Mouse (Mus musculus): ENCODE measurements around the gene Ctdsp2.

Gene Ctdsp2

DNA sequence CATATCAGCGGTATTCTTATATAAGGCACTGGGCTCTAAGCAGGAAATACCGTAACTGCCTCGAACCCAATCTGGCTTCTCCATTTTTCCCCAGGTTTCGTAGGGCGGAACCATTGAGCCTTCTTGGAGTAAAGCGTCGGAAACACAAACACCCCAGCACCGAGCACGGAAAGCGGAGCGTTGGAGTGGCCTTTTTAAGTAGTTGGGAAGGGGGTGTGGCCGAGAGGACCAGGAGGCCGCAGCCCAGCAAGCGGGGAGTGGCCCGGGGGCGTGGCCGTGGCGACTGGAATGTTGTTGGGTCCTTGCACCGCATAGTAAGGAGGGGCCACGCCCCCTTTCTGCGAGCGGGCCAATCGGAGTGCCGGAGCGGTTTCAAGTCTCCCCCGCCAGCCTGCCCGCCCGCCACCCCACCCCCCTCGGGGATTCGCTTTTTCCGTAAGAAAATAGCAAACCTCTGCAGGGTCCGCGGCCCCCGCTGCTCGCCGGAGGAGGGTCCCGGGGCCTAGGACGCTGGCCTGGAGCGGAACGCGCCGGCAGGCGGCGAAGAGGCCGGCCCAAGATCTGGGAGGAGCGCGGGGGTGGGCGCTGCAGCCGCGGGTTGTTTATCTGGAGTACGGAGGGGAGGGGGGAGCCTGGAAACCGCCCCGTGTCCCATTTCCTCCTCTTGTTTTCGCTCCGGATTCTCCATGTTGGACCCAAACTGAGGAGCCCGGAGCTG lies at the start of gene Ctdsp2:
Gene Ctdsp2 (plus strand): TSS at position 441 of the 718 bp plus-strand sequence.
- DNase-seq (ENCODE audit: low spot score in 2 of 2) = peak; percentile 97 to 98

DNA sequence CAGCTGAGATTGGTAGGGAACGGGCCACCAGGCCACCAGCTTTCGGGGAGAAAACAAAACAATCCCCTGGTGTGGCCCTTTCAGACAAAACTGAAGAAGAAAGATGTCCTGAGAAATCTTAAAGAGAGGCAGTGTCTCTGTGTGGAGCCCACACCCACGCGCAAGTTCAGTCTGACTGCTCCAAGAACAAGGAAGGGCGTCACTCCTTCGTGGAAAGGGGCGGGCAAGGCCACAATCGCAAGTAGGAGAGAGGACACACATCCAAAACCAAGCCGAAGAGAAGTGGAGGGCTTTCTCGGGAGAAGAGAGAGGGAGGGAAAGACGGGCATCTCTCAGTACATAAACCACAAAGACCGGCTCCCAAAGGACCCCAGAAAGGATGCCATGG lies 49.7 kb upstream of the Ctdsp2 start:
- DNase-seq (ENCODE audit: low spot score in 2 of 2) = no peak

DNA sequence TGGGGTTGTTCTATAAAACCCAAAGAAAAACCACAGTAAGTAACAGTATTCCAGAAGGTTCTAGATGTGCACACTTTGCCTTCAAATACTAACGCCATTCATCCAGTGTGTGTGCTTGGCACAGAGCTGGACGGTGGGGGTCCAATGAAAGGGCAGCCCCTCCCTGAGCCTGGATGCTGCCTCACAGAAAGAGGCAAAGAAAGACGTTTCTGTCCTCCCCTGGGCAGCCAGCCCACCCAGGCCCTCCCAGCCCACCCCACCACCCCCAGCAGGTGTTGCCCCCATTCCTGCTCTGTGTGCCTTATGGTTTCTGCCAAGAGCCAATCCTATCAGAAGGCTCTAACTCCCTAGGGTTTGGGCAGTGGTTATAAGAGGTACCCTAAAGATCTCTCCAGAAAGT lies 49.0 kb upstream of the Ctdsp2 start:
- no peak for DNase-seq (ENCODE audit: low spot score in 2 of 2)

DNA sequence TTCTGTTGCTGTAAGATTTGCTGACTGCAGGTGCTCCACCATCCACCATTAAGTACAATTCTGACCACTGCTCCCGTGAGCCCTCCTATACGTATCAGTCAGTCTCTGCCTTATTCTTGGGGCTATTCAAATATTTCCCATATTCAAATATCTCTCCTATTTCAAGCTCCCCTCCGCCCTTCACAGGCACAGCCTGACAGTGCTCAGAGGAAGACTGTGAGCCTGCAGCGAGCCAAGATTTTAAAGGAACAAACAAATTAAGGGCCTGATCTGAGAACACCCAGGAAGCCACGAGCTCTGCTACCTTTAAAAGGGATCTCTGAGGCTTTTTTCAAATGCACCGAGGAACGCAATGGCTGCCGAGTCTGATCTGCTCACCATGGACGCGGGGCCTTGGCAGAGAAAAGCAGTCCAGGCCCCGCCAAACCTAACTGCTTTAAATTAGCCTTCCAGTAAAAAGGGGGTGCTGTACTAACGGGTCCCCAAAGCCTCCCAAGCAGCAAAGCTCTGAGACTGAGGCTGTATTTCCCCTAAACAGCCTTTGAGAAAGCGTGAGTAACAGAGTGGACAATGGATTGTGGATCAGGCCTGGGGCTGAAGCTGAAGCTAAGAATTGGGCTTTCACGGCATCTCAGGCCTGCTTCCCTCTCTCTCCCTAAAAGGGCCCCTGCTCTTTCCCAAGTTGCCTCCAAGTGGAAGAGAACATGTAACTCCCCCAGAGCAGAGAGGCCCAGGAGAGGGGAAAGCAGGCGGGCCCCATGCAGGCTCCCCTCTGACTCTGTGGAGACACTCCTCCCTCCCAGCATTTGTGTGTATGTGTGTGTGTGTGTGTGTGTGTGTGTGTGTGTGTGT lies 48.0 kb upstream of the Ctdsp2 start:
- no peak for DNase-seq (ENCODE audit: low spot score in 2 of 2)

DNA sequence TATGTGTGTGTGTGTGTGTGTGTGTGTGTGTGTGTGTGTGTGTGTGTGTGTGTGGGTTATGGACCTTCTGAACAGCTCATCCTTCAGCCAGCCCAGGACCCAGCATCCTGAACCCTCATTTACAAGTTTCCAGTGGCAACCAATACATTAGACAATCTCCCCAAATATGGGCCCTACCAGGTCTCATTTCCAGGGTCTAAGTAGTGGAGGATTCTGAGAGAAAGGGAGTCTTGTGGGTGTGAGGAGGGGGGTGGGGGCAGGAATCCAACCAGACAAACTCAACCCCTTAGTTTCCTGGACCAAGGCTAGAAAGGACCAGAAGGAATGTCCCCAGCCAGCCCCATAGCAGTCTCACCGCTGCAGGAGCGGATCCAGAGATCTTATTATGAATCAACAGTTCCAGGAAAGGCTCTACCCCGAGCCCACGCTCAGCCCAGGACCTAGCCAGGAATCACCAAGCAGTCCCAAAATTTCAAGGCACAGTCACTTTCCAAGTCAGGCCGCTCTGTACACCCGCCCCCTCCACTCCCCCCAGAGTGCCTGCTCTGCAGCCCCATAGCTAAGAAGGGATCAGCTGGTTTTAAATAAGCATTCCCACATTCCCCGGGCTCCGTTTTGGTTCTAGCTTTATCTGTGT lies 47.3 kb upstream of the Ctdsp2 start:
- no peak for DNase-seq (ENCODE audit: low spot score in 2 of 2)

DNA sequence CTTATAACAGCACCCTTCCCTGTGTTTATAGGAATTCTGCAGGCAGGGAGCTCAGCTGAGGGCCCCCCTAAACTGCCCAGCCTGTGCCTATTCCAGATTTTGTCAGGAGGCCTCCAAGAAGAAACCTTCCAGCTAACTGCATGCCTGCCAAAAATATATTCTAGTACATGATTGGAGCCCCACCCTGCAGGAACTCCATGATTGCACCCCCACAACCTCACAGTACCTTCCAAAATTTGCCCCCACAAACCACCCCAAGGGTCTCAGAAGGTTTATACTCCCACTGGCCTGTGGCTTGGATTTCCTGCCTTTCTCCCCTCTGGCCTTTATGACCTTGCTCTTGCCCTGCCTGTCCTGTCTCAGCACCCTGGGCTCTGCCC lies 46.8 kb upstream of the Ctdsp2 start:
- no peak for DNase-seq (ENCODE audit: low spot score in 2 of 2)

DNA sequence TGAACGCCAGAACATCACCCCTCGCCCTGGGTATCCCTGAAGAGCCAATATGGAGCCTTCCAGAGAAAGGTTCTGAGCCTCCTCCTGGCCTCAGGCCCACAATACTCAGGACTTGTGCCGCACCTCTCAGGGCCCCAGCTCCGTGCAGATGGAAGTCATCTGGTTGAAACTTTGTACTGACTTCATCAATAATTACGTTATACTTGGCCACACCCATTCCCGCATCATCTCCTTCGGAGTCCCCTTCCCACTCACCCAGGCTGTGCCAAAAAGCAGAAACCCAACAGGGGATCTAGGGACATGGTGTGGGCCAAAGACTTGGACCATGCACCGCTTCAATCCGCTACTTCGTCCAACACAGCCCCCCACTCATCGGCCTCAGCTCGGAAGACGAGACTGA lies 44.0 kb upstream of the Ctdsp2 start:
- no peak for DNase-seq (ENCODE audit: low spot score in 2 of 2)

DNA sequence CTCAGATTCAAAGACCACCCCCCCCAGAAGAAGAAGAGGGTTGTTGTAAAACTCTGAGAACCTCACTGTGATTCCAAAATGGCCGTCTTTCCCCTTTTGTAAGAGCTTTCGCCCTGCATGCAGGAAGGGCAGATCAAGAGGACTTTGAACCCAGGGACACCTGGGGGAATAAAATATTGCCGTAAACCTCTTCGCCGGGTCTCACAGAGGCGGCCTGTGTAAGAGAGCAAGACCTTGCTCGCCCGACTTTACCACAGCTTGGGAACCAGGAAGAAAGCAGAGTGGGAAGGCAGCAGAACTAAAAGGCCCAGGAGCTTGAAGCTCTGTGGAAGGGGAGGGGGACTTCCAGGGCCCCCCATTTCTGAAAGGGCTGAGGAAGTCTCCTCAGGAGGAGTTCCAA lies 43.4 kb upstream of the Ctdsp2 start:
- no peak for DNase-seq (ENCODE audit: low spot score in 2 of 2)

DNA sequence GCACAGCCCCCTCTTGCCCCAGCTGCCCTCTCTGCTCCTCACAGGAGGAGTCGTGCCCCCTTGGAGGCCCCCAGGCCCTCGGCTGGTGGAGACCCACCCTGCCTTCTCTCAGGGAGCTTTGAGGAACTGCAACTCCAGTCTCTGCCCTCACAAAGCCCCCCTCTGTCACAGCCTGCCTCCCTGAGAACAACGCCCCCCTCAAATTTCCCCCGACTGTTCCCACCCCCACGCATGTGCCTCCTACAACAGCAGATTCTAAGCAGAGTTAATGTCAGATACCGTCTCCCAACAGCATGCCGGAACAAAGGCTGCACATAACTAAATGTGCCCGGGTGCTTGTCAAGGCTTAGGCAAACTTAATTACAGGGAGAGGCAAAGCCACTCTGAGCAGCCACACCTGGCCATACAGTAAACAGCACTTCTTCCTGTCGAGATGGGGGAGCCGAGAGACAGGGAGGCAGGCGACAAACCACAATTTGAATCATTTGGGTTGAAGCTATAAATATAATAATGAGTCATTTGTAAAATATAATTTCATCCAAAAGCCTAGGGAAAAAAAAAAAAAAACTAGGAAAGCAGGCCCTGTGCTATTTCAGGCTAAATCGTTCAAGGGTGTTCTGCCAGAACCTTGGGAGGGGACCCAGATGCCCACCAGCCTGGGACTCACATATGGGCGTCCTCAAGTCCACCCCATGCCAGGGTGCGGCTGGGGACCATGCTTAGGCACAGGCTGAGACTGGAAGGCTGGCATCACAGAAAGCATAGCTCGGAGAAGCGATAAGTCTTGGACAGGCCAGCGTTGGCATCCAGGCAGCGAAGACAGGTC lies 42.7 kb upstream of the Ctdsp2 start:
- DNase-seq (ENCODE audit: low spot score in 2 of 2) = no peak

DNA sequence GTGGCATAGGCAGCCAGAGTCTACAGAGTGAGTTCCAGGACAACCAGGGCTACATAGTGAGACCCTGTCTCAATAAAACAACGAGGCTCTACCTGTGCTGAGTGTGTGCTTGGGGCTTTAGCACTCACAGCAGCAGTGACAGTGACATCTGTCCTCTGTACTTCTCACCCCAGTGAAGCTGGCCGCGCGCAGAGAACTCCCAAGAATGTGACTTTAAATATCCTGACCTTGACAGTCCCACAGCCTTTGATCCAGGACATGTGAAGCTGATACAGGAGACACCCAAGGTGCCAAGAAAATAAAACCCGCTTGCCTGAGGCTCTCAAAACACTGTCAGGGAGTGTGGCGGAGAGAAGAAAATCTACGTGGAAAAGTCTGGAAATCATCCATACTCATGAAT lies 37.6 kb upstream of the Ctdsp2 start:
- DNase-seq (ENCODE audit: low spot score in 2 of 2) = no peak

DNA sequence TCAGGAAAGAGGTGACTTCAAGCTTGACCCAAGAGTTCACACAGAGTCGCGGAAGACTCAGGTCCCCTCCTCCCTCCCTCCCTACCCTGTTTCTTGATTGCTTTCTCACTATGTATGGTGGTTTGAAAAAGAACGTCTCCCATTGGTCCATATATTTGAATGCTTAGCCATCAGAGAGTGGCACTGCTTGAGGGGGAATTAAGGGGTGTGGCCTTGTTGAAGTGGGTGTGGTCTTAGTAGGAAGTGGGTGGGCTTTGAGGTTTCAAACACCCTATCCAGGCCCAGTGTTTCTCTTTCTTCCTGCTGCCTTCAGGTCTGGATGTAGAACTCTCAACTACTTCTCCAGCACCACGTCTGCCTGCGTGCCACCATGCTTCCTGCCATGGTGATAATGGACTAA lies 33.0 kb upstream of the Ctdsp2 start:
- DNase-seq (ENCODE audit: low spot score in 2 of 2) = no peak

DNA sequence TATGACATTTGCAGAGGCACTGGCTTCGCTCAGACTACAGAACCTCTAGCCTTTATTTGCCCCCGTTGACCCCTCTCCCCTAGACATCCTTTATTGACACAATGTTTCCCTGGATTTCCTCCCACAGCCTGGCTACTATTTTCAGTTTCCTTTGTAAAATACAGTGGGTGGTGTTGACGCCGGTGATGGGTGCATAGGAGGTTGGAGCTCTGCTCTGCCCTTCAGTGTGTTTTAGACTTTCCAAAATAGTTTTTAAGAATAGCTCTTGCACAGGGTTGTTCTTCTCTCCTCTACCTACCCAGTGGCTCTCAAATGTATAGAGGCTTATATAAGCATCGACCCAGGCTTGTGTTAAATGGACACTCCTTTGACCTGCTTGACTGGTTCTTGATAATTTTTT lies 28.7 kb upstream of the Ctdsp2 start:
- DNase-seq (ENCODE audit: low spot score in 2 of 2) = no peak

DNA sequence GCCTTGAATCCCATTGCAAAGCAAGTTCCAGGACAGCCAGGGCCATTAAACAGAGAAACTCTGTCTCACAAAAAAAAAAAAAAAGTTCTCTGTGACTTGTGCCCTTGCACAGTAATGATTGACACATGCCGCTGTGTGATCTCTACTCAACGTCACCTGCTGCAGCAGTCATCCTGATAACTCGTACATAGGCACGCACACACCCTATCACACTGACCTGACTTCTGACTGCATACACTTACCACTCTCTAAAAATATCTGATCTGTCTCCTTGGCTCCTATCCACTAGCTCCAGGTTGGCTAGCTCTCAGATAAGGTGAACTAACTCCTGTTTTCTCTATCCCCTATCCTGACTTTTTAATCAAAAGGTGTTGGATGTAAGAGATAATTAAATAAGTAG lies 27.9 kb upstream of the Ctdsp2 start:
- no peak for DNase-seq (ENCODE audit: low spot score in 2 of 2)

DNA sequence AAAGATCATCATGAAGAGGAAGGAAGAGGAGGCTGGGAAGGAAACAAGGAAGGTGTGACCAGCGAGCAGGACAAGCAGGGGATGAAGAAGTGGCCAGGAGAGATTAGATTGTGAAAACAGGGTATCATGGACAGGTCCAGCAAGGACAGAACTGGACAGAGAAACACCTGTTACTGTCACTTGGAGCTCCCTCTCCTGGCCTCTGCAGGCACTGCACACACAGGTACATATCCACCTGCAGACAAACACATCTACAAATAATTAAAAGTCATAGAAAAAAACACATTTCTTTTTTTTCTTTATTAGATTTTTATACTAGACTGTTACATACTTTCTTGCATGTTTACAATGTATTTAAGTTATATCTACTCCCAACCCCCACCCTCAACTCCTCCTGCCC lies 26.1 kb upstream of the Ctdsp2 start:
- no peak for DNase-seq (ENCODE audit: low spot score in 2 of 2)

DNA sequence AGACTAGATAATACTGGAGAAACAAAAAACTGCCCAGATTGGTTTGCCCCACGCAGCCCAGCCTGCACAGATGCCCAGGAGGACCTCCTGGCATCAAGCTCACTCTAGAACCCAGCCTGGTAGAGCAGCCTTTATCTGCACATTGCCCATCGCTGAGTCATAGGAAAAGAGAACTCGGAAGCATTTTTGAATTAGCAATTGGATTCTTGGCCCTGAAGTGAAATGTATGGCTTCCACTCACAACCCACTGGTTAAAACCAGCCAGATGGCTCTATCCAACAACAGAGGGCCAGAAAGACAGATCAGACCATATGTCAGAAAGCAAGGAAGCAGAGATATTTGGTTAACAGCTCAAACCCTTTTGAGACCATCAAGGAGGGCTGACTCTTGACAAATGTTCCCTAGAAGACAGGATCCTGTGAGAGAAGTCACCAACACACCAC lies 25.5 kb upstream of the Ctdsp2 start:
- no peak for DNase-seq (ENCODE audit: low spot score in 2 of 2)

DNA sequence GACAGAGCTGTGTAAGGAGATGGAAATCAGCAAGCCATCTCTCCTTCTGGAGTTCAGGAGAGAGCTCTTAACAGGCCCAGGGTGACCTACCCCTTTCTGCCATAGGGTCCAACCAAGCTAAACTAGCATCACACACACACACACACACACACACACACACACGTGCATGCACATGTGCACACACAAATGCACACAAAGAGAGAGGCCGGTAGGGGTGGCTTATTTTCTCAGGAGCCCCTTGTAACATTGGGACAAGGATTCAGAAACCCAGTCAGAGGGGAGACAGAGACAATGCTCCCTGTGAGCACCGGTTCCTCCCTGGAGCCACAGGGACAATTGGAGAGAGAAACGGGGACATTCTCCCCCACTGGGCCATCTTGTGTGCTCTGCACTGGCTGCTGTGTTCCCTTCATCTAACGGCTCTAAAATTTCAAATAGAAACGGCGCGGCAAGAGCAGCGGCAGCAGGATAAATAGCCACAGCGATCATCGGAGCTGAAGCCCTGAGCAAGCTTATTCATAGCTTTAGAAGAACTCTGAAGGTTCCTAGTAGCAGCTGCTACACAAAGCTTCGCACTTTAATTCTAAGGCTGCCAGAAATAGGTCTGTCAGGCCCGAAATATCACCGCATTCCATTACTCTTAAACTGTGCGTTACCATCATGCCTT lies 21.7 kb upstream of the Ctdsp2 start:
- DNase-seq (ENCODE audit: low spot score in 2 of 2) = no peak

DNA sequence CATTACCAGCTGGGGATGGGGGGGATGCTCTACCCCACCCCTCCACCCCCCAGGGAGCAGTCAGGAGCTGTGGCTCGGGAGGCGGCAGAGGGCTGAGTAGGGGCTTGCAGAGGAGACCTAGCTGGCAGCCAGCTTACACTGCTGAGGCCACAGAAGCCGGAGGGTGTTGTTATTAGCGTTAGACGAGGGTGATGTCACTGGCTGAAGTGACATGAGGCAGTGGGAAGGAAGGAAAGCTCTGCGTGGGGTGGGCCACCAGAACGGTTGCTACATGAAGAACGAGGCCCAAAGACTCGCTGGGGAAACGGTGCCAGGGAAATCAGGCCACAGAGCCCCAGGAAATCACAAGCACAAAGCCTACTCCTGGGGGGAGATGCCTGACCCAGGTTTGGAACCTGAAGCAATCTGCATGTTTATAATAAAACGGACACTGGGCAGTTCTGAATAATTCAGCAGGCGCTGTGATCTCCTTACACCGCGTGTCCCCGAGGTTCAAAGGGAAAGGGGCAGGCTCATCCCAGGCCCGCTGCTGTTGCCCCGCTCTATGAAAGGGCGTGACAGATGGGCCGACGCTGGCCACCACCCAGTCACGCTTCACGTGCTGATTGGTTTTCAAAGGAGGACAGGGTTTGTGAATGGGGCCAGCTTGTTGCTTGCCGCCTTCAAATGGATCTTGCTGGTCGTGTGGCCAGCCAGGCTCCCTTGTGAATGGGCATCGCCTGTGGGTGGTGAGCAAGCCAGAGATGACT lies 21.0 kb upstream of the Ctdsp2 start:
- no peak for DNase-seq (ENCODE audit: low spot score in 2 of 2)

DNA sequence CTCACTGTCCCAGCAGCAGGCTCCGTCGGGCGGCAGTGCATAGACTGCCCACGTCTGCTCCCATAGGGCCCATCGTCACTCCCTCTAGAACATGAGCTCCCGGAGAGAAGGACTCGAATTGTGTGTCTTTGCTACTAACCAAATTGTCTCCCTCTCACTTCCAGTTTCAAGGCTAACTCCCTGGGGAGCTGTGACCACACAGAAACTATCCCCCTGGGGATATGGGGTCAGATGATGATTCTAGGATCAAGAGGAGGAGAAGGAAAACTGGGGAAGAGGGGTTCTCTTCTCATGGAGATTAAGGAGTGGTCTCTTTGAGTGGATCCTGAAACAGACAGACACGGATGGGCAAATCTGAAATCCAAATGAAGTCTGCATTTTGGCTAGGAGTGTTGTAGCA lies 18.0 kb upstream of the Ctdsp2 start:
- no peak for DNase-seq (ENCODE audit: low spot score in 2 of 2)

DNA sequence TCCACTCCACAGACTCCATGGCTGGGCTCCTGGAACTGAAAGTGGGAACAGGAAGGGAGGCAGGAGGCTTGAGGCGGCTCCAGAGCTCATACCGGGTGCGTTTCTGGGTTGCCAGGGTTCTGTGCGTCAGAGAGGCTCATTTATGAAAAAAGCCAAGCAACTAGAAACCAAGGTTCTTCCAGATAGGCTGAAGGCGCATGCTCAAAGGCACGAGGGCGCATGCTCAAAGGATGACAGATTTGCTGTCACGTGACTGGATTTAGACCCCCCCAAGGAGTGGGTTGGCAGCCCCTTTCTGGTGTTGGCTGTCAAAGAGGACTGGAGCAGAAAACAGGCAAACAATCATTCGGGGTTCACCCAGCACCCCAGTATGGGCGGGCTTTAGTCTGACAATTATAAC lies 16.8 kb upstream of the Ctdsp2 start:
- DNase-seq (ENCODE audit: low spot score in 2 of 2) = no peak

DNA sequence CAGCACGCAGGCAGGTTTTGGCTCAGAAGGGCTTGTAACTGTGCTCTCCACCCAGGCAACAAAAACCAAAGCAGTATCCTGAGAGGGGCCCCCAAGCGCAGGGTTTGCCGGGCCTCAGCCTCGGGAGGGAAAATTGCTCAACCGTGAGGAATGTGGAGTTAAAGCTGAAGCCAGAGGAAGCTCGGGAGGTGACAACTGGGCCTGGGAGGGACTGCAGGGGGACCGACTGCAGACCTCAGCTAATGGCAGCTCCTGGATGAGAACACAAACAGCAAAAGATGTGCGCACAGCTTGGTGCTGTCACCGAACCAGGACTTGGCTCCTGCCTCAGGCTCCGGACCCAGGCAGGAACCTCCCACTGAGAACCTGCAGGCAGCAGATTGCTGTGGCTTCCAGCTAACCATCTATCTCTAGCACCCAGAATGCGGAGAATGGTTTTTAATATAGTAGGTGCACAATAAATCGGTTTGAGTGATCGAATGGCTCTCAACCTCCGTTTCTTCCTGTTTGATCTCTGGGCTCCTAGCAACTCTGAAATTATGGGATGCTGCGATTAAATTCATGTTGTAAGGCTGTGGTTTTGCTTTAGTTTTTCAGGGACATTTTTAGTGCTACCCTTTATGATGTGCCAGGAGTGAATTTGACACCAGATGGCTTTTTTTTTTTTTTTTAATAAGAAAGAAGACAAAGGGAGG lies 16.1 kb upstream of the Ctdsp2 start:
- no peak for DNase-seq (ENCODE audit: low spot score in 2 of 2)

Measured in spleen, postnatal 10 days (tissue).